In genomic region chr11:101251031-101251430, GRCm38 (mm10) we compare ENCODE assay signal across 18 mouse cellular contexts.
"Had no signal": no experiment of that assay in that cellular context is flagged by ENCODE, and none has a peak within 500 bp of the region (broad histone marks: within the 10 kb centered on the region; RNA-seq: fewer than 3 reads in every experiment).

No protein-coding gene starts in this region.

- H3K4me2 ChIP-seq: liver, embryonic 11.5 days; liver, embryonic 15.5 days; lung, embryonic 15.5 days; midbrain, embryonic 13.5 days; neural tube, embryonic 13.5 days; stomach, embryonic 15.5 days had no signal

- DNase-seq: lung, adult 18-20 months; lung, postnatal 10 days; lung, postnatal 36 days; retina, postnatal 1 day; right cerebral cortex, postnatal 25 days; spleen, adult 18-20 months; thymus, postnatal 25 days had no signal

- ATAC-seq: intestine, postnatal 0 days; midbrain, embryonic 13.5 days; midbrain, embryonic 16.5 days had no signal

- H3K4me3 ChIP-seq: liver, embryonic 15.5 days; lung, embryonic 15.5 days; megakaryocyte, embryonic 14.5 days; midbrain, embryonic 10.5 days; midbrain, embryonic 13.5 days; myocyte; neural tube, embryonic 13.5 days; stomach, embryonic 15.5 days had no signal

- H3K9me3 ChIP-seq: liver, embryonic 15.5 days; lung, embryonic 15.5 days; megakaryocyte, embryonic 14.5 days; midbrain, embryonic 10.5 days; midbrain, embryonic 13.5 days; neural tube, embryonic 13.5 days; stomach, embryonic 15.5 days had no signal

- H3K27me3 ChIP-seq: stomach, embryonic 15.5 days had no signal

- H3K36me3 ChIP-seq: lung, embryonic 15.5 days; neural tube, embryonic 13.5 days had no signal

- H3K27ac ChIP-seq: liver, embryonic 15.5 days; lung, embryonic 15.5 days; midbrain, embryonic 10.5 days; midbrain, embryonic 13.5 days; neural tube, embryonic 13.5 days; stomach, embryonic 15.5 days had no signal

- H3K9ac ChIP-seq: liver, embryonic 15.5 days; lung, embryonic 15.5 days; midbrain, embryonic 13.5 days; neural tube, embryonic 13.5 days; stomach, embryonic 15.5 days had no signal
